Mouse (Mus musculus): ENCODE results near the gene Zcchc2.
A peak's percentile ranks its signal among the peaks of the same experiment; 100 is the strongest.

Zcchc2 gene

DNA sequence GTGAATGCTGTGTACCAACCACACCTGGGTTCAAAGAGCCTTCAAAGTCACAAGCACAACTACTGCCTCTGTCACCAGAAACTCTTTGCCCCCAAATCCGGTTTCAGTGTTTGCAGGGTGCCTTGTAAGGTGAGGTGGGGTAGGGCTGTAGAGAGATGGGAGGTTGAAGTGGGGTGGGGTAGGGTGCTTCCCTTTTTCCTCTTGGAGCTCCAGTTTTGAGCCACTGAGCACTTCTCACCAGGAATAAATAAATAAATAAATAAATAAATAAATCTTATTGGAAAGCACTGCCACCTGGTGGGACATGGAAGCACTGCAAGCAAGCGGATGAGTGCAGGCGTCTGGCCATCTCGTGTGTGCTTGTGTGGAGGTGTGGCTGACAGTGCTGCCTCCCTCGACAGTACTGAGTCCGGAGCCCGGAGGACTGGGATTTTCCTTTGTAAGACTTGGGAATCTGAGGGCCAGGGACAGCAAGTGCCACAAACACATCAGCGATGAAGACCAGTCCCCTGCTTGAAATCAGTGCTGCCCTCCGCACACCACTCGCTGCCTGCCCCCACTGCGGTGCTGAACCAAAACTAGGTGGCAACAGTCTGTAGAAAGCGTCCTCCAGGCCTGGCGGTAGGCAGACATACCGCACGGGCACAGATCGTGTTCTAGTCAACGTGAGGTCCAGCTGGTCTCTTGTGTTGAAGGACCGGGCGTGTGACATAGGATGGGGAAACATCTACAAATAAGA is 46.8 kb downstream of the Zcchc2 start:
- peak; percentile 55 for DNase-seq (ENCODE audit: low spot score)

DNA sequence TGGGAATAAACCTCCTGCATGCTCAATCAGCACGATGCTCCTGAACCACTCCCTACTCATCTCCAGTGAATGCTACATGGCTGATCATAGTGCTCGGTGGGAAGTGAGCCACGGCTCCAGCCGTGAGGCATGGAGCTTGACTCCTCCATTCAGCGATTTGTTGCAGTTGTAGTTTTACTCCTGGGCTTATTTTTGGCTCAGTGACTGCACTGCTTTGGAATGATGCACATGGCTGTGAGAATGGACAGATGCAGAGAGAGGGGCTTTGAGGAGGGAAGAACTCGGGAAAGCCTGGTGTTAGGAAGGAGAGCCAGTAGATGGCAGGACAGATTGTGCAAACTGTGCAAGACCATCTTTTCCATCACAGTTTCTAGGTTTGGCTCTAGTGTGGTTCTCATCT is 49.1 kb downstream of the Zcchc2 start:
- no peak for DNase-seq (ENCODE audit: low spot score)

DNA sequence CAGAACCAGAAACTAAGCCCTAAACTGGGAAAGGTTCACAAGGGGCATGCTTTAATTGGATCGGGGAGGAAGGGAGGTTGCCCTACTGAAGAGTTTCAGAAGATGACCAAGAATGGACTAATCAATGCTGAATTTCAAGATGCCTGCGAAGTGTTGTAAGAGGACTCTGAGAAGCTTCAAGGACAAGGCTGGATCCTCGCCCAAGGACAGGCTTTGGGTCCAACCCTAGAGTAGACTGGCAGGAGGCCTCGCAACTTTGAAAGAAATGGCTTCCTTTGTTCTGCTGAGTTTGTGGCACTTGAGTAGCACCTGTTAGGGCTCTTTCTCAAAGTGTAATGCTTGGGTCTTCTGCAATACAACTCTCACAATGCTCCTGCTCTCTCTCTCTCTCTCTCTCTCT is 50.1 kb downstream of the Zcchc2 start:
- DNase-seq (ENCODE audit: low spot score) = peak; percentile 43

DNA sequence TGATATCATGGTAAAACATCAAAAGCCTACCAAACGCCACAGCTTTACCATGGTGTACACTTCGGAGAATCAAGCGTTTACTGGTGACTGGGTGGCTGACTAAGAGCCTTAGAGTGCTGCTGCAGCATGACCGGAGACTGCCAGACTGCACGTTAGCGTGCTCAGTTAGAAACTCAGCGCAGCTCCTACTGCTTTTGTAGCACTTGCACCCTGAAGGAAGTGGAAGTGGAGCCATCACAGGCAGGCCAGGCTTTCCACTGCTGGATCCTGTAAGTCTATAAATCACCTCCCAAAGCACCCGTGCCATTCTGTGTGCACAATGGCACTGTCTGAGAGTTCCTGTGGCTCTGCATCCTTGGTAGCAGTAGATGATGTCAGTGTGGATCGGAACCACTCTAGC is 52.0 kb downstream of the Zcchc2 start:
- no peak for DNase-seq (ENCODE audit: low spot score)

DNA sequence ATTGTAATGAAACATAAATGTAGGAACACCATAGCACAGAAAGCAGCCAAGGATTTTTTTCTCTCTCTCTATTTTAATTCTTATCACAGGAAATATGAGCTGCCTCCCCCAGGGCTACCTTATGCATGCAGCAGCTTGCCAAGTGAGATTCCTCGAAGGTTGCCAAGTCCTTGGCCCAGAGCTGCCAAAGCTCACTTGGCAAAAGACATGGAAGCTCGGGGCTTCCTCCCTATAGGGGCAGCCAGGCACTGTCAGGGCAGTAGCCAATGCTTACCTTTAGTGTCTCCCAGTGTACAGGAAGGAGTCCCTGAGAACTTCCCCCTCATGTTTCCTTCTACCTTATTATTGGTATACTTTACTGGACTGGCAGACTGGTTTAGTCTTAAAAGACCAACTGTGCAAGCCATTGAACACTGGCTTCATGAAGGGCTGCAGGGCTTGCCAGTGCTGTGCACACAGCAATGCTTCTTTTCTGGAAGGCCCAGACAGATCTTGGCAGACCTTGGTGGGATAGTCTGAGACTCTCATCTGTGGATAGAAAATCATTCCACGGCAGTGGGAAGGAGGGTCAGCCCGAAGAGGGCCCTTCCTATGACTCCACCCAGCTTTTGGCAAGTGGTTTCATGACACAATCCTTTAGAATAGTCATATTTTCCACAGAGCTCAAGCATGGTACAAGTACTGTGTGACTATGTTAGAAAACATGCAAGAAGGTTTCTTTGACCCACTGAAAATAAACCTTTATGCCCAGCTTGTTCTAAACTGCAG is 53.0 kb downstream of the Zcchc2 start:
- peak; percentile 33 for DNase-seq (ENCODE audit: low spot score)

DNA sequence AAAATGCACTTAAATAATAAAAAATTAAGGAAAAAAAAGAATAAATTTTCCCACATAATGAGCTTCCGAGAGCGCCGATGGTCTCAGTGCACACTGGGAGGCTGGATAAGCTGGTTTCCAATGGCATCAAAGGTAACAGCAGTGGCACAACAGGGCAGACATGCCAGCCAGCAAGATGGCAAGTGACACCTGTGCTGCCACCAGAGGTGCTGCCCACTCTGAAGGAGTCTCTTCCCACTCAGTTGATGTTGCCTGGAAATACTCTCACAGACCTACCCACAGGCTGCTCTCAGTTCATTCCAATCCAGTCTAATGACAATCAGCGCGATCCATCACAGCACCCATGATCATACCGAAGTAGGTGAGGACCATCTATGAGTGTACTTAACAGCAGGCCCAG is 58.8 kb downstream of the Zcchc2 start:
- DNase-seq (ENCODE audit: low spot score) = no peak

DNA sequence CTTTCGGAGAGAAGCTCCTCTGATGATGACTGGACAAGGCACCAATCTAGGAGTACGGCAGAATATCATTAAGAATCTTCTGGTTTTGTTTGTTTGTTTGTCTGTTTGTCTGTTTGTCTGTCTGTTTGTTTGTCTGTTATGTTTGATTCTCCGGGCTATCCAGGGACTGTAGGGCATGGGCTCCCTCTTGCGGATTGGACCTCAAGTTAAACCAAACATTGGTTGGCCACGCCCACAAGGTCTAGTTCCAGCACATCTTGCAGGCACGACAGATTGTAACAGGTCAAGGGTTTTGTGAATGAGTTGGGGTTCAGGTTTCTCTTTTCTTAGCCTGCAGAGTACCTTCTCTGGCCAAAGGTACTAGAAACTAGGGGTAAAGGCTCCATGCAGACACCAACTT is 64.8 kb downstream of the Zcchc2 start:
- no peak for DNase-seq (ENCODE audit: low spot score)

DNA sequence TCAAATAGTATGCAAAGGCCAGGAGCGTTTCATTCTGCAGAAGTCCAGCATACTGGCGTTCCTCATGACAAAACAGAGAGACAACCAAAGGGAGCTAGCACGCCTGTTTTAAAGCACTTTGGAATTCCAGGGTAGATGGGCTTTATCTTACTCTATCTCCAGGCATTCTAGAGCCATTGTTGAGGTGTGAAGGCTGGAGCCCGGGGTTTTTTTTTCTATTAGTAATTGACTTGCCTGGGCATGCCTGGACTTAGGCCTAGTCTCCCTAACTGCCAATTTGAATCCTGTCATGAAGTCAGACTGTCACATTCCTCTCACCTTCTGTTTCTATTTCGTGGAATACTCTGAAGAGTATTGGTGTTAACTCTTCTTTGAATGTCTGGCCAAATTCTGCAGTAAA is 68.1 kb downstream of the Zcchc2 start:
- no peak for DNase-seq (ENCODE audit: low spot score)

DNA sequence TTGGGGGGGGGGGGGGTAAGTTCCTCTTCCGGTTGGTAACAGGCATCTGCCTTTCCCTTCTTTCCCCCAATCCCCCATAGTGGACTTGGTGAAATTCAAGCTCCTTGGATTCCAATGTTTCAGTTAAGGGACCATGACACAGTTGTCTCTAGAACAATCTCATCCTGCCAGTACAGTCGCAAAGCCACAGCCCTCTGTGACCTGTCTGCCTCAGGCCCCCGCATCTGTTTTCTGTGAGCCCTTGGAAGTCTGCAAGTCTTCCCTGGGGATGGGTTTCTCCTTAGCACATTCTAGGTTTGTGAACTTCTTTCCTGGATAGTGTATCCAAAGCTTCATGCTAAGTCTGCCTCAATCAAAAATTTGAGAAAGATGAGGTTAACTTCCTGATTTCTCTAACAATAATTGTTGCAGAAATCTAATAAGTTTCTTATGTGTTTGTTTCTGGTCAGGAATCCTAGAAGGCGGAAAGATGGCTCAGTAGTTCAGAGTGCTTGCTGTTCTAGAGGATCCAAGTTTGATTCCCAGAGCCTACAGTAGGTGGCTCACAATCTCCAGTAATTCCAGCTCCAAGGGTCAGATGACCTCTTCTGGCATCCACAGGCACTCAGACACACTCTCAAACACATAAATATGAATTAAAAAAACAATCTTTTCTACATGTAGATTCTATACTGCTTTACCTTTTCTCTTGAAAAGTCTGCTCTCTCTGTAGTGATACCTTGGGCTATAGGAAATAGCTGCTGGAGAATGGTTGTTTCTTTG is 69.5 kb downstream of the Zcchc2 start:
- no peak for DNase-seq (ENCODE audit: low spot score)

DNA sequence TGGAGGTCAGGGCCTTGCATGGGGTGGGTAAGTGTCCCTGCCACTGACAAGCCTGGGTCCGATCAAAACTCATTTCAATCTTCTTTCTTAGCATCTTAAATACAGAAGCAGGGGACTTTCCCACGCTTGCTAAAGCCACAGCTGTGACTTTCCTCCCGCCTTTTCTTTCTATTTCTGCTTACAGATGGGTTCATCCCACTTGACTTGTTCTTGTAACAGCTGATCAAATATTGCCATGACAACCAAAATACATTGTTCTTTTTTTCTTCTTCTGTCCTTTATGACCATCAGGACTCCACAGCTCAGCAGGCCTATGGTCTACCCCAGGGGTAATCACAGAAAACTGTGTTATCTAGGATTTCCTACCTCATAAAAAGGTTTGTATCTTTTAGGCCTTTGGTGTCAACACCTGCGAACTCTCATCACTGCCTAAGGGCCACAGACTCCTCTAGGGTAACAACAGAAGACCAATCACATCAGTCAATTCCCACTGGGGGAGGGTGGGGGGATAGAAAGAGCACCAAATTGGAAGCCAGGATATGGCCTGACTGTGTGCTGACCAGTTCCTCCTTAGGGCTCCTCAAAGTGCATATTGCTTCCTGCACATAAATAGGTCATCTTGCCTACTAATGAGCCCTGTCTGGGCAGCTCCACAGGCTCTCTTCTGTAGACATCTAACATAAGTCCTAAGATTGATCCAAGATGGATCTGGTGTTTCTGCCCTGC is 71.1 kb downstream of the Zcchc2 start:
- DNase-seq (ENCODE audit: low spot score) = no peak

DNA sequence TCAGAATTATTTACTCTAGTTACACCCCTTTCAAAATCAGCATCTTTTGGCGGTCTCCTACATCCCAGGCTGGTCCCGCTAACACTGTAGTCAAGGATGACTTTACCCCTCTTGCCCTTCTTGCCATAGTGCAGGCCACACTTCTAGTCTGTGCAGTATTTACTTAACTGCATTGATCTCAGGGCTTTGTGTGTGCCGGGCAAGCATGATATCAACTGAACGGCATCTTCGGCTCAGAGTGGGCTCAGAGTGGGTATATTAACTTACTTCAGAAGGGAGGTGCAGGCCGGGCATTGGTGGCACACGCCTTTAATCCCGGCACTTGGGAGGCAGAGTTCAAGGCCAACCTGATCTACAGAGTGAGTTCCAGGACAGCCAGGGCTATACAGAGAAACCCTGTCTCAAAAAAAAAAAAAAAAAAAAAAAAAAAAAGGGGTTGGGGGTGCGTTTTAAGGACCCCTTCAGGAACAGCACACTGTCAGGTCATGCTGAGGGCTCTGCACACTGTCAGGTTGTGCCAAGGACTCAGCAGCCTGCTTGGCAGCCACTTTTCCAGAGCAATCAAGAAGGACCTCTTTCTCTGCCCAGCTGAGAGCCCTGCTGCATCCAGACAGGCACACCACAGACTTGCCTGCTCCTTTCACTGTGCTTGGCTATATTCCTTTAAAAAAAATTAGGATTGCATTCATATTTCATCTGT is 72.8 kb downstream of the Zcchc2 start:
- DNase-seq (ENCODE audit: low spot score) = no peak

DNA sequence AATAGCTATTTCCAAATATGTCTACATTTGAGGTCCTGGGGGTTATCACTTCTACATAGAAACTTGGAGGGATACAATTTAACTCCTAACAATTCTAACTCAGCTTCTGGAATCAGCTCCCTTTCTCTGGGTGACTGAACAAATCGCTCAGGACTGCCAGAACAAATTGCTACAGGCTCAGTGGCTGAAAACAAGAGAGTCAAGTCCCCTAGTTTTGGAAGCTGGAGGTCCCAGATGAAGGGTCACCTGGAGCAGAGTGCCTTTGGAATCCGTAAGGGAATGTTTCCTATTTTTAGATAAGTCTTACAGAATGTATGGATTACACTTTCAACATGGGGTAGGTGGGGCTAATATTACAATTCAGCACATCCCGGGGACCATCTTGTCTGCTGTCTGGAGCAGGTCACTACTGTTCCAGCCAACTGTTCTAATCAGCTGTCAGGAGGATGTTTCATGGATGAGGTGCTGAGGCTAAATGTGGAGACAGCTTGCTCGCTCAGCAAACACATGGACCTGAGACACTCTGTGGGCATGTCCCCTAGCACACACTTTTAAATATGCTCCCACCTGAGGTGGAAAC is 73.5 kb downstream of the Zcchc2 start:
- DNase-seq (ENCODE audit: low spot score) = no peak

DNA sequence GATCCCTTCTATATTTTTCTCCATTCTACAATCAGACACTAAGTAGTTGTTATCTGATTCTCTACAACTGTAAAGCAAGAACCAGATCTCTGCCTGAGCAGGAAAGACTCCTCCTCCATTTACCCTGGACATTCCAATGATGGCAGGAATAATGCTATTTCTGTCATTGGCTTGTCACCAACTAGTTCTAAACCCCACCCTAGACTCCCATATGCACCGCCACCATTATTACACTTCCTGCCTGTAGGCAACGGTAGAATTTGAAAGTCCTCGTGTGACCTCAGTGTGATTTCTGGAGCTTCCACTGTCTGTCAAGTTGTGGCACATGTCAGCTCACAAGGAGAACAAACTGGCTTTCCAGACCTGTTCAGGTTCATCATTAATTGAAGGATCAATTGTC is 74.1 kb downstream of the Zcchc2 start:
- no peak for DNase-seq (ENCODE audit: low spot score)

DNA sequence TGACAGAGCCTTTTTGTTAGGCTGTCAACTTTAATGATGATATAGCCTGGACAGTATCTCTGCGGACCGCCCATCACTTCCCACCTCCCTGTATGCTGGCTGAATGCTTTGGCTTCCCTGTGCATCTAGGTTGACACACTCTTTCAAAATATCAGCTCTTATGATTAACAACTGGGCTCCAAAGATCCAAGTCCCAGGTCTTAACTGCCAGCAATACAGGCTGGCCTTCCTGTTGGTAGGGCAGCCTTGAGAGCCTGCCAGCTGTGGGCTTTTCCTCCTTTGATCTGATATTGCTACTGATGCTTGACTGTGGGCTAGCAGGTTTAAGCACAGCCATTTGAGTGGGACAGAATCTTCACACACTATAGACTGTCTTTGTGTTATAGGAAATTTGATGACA is 74.5 kb downstream of the Zcchc2 start:
- no peak for DNase-seq (ENCODE audit: low spot score)

DNA sequence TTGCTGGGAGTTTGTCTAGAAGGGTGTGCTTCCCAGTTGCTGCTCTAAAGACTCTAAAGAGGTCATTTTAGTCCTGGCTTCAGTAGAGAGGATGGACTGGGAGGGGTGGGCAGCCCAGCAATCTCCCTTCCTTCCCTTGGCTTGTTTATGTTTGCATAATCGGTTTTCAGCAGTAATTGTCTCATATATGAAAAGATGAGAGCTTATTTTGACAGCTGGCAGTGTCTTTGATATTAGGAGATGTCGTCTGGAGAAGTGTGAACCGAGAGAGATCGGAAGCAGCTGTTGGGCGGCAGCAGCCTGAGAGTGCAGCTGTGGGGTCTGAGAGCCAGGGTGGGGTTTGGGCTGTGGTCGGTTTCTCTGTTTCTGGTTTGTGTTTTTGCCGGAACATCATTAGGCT is 75.5 kb downstream of the Zcchc2 start:
- DNase-seq (ENCODE audit: low spot score) = no peak

DNA sequence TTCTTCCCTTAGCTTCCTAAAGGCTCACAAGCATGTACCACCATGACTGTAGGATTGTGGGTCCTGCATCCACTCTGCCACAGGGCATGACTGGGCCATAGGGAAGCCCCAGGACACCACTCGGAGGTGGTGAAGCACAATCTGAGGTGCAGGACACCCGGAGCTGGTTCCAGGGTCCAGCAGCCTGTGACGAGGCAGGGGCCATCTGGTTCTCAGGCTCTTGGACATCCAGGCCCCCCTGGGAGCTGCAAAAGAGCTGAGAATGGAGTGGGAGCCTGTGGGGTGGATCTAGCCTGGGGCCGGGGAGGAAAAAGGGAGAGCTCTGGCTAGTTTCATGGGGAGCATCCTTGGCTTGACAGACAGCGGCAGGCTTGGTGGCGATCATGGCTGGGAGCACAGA is 77.1 kb downstream of the Zcchc2 start:
- DNase-seq (ENCODE audit: low spot score) = no peak

DNA sequence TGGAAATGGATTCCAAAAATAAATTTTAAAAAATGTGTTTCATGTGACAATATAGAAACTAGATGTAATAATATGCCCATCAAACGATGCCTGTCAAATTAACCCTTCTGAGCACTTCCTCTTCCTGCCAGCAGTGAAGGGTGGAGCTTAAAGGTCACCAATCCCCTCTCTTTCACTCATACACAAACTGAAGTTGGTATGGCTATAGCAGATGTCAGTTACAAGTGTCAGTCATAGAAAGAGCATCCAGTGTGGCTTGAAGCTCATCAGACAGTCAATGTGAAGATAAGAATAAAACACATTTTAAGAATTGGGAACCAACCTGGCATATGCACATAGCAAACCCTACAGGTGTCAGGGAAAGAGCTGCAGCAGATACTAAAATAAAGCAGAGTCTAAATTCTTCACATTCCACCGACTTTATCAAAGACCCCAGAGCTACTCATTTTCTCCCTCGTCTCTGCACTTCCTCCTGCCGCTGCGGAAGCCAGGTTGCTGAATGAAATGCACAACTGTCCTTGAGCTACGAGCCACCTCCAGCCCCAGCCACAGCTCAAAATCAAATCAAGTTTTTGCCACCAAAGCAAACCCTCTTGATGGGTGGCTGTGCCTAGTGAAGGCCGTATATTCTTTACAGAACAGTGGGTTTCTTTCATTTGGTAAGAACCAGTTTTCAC is 79.8 kb downstream of the Zcchc2 start:
- DNase-seq (ENCODE audit: low spot score) = no peak

DNA sequence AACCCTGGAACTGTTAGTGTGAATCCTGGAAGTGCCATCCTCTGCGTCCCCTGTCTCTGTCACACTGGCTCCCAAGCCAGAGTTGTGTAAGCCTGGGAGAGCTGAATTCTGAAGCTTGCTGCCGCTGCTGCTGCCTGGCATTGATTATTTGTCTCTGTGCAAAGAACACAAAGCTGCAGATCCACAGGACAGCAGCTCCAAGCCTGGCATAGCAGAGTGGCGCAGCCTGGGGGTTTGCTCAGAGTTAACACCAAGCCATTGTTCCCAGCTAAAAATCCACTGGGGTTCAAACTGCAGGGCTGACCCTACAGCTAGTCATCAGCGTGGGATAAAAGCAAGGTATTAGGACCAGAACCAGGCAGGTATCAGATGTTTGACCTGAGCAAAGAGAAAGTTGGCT is 80.6 kb downstream of the Zcchc2 start:
- DNase-seq (ENCODE audit: low spot score) = no peak

DNA sequence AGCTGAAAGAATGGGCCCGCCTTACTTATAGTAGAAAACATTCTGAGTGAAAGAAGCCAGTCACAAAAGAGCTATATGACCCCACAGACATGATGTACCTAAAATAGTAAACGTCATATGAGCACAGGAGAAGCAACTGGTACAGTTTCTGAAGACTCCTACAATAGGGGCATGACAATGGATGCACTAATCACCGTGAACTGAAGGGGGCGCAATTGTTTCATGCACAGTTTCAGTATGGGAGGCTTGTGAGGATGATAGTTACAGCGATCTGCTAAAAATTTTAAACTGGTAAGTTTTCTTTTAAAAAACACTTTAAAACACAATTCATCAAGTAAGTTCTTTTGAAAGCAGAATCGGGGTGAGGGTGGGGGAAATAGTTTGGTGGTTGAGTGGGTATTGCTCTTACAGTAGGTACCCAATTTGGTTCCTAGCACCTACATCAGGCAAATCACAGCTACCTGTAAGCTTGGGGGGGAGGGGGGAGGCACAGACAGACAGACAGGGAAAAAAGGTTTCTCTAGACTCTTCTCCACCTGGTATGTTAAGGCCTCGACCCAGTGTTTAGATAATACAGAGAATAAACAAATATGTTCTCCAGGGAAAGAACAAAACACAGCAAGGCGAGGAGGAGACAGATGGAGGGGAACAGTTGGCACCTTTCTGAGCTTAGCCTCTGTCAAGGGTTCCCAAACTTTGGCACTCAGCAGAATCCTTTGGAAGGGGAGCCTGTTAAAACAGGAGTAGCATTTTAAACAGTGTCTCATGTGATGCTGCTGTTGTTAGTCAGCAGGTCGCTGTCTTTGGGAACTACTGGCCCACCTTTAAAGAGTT is 81.2 kb downstream of the Zcchc2 start:
- peak; percentile 65 for DNase-seq (ENCODE audit: low spot score)

DNA sequence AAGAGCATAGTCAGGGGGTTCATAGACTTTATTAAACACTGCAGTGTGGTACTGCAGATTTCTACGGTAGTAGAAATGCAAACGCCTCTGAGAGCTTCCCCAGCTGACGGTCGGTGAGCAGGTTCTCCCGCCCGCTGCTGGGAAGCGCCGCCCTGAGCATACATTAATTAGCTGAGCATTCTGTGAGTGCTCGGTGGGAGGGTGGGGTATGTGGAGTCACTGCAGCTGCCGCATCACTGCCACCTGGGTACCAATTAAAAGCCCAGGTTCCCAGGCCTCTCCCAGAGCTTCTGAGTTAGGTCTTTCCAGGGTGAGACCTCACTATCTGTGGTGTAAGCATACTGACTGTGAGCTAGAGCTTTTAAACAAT is 81.8 kb downstream of the Zcchc2 start:
- no peak for DNase-seq (ENCODE audit: low spot score)

All from ovary, postnatal 36 days (tissue).